Comparison of ENCODE assay signal across 10 mouse cellular contexts in the genomic region with DNA sequence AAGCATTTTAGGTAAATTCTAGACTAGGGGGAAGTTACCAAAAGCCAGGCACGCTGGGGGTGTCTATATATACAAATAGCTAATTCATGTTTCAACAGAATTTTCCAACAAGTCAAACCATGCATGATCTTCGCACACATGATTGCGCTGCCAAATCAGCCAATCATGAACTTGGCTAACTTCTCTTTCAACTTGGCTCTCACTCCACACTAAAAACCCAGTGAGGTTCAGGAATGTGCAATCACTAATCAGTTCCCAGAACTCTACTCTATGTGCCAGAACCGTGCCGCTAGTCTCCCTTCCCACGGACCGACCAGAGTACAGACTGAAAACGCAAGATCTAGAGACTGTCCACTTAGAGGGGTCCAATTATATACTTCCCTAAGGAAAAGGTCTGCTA. TPM values are rescaled to one million over a fixed set of nuclear protein-coding genes. Genes with fewer than 3 reads are reported as not detected.
A peak's percentile ranks its signal among the peaks of the same experiment; 100 is the strongest.
DNase-seq lines count a peak whose midpoint lies in the region; ATAC-seq lines count a peak whose summit lies in the region.
"Had no signal": no experiment of that assay in that cellular context is flagged by ENCODE, and none has a peak within 500 bp of the region (broad histone marks: within the 10 kb centered on the region; RNA-seq: fewer than 3 reads in every experiment).

No protein-coding gene starts in this region.

- peaks cover 25% of the 10 kb centered on the region for H3K4me1 ChIP-seq in heart, embryonic 10.5 days
- peaks cover 33% of the 10 kb centered on the region for H3K4me1 ChIP-seq in liver, embryonic 16.5 days (ENCODE audit: control insufficient read depth, low read depth, low read length)
- peaks cover 35% of the 10 kb centered on the region for H3K4me1 ChIP-seq in kidney, embryonic 16.5 days (ENCODE audit: insufficient read depth, low read length)
- peaks cover 10% of the 10 kb centered on the region; the same call in 1 of the 2 replicates for H3K4me1 ChIP-seq in stomach, embryonic 14.5 days (ENCODE audit: control insufficient read depth, insufficient read depth, low read length)

- ATAC-seq in liver, embryonic 16.5 days (ENCODE audit: low read depth): no peak
- ATAC-seq in kidney, embryonic 16.5 days (ENCODE audit: low FRiP score, low TSS enrichment): no peak
- ATAC-seq in stomach, embryonic 14.5 days (ENCODE audit: insufficient number of reproducible peaks, insufficient read depth, low FRiP score, low read depth): no peak
- ATAC-seq in megakaryocyte progenitor cell, adult 5-6 weeks (replicated peaks; ENCODE audit: poor library complexity): no peak

- no peak overlapping the region for H3K27ac ChIP-seq in heart, embryonic 10.5 days
- peak overlapping the region; percentile 14; the same call in 1 of the 2 replicates for H3K27ac ChIP-seq in liver, embryonic 16.5 days (ENCODE audit: low read length)
- 0 out of 2 replicates have a peak overlapping the region, but pooled peaks have one; percentile 32 for H3K27ac ChIP-seq in kidney, embryonic 16.5 days (ENCODE audit: low read length)
- no peak overlapping the region for H3K27ac ChIP-seq in stomach, embryonic 14.5 days (ENCODE audit: low read length)
- H3K27ac ChIP-seq: neural tube, embryonic 12.5 days had no signal

- peak; percentile 60 to 61 for DNase-seq in heart, adult 18-20 months
- DNase-seq in heart, embryonic 10.5 days (ENCODE audit: low spot score): no peak
- no peak for DNase-seq in liver
- no peak for DNase-seq in right cerebral cortex, postnatal 10 days (ENCODE audit: low spot score in 2 of 2)

- H3K9ac ChIP-seq in liver, embryonic 16.5 days (ENCODE audit: low read depth, low read length): no peak overlapping the region
- no peak overlapping the region for H3K9ac ChIP-seq in kidney, embryonic 16.5 days (replicated peaks; ENCODE audit: low read length)
- H3K9ac ChIP-seq in stomach, embryonic 14.5 days (replicated peaks; ENCODE audit: low read depth, low read length): no peak overlapping the region
- H3K9ac ChIP-seq: neural tube, embryonic 12.5 days had no signal

- no peaks in the 10 kb centered on the region for H3K27me3 ChIP-seq in heart, embryonic 10.5 days (ENCODE audit: insufficient read depth, poor library complexity, severe bottlenecking)
- H3K27me3 ChIP-seq in liver, embryonic 16.5 days (ENCODE audit: control insufficient read depth, insufficient read depth, low read depth, low read length): peaks cover 8% of the 10 kb centered on the region
- no peaks in the 10 kb centered on the region for H3K27me3 ChIP-seq in kidney, embryonic 16.5 days (ENCODE audit: insufficient read depth, low read length)
- no peaks in the 10 kb centered on the region for H3K27me3 ChIP-seq in stomach, embryonic 14.5 days (ENCODE audit: control insufficient read depth, insufficient read depth, low read length)
- H3K27me3 ChIP-seq: neural tube, embryonic 12.5 days had no signal

- peaks cover 28% of the 10 kb centered on the region for H3K36me3 ChIP-seq in heart, embryonic 10.5 days
- H3K36me3 ChIP-seq in liver, embryonic 16.5 days (ENCODE audit: control insufficient read depth, insufficient read depth): peaks cover 4% of the 10 kb centered on the region; the same call in 1 of the 2 replicates
- H3K36me3 ChIP-seq in kidney, embryonic 16.5 days (ENCODE audit: insufficient read depth, low read length): peaks cover 22% of the 10 kb centered on the region; the same call in 1 of the 2 replicates
- peaks cover 6% of the 10 kb centered on the region for H3K36me3 ChIP-seq in stomach, embryonic 14.5 days (ENCODE audit: control insufficient read depth, insufficient read depth, low read length)

- no peaks in the 10 kb centered on the region for H3K9me3 ChIP-seq in heart, embryonic 10.5 days
- H3K9me3 ChIP-seq in liver, embryonic 16.5 days (replicated peaks; ENCODE audit: control insufficient read depth, low read length): no peaks in the 10 kb centered on the region
- no peaks in the 10 kb centered on the region for H3K9me3 ChIP-seq in kidney, embryonic 16.5 days (ENCODE audit: low read length)
- no peaks in the 10 kb centered on the region for H3K9me3 ChIP-seq in stomach, embryonic 14.5 days (ENCODE audit: control insufficient read depth, low read depth, low read length)
- H3K9me3 ChIP-seq: neural tube, embryonic 12.5 days had no signal

- no peak overlapping the region for H3K4me3 ChIP-seq in heart, embryonic 10.5 days
- H3K4me3 ChIP-seq in liver, embryonic 16.5 days (ENCODE audit: low read depth, low read length): no peak overlapping the region
- no peak overlapping the region for H3K4me3 ChIP-seq in kidney, embryonic 16.5 days (ENCODE audit: low read length)
- H3K4me3 ChIP-seq in stomach, embryonic 14.5 days (ENCODE audit: low read depth, low read length): no peak overlapping the region
- H3K4me3 ChIP-seq: neural tube, embryonic 12.5 days had no signal

- 80% methylated on average over 8 of the region's 8 CpGs for whole genome bisulfite sequencing in heart, embryonic 10.5 days
- 82% methylated on average over 8 of the region's 8 CpGs for WGBS in liver, embryonic 16.5 days (ENCODE audit: insufficient replicate concordance)
- 71% methylated on average over 8 of the region's 8 CpGs for WGBS in kidney, embryonic 16.5 days
- 62% methylated on average over 8 of the region's 8 CpGs for WGBS in stomach, embryonic 14.5 days

- H3K4me2 ChIP-seq in liver, embryonic 16.5 days (ENCODE audit: low read depth, low read length): no peak overlapping the region
- no peak overlapping the region for H3K4me2 ChIP-seq in kidney, embryonic 16.5 days (replicated peaks; ENCODE audit: low read depth, low read length)
- H3K4me2 ChIP-seq in stomach, embryonic 14.5 days (replicated peaks; ENCODE audit: low read depth, low read length): 0 out of 2 replicates have a peak overlapping the region, but pooled peaks have one; percentile 13
- H3K4me2 ChIP-seq: neural tube, embryonic 12.5 days had no signal

RNA-seq across cellular contexts. Expression of a gene that starts 4.7 kb away (rescaled TPM):
- 100 to 1,000 TPM; 174 to 186 TPM for total RNA-seq in heart, adult 18-20 months (2021)
- polyA plus RNA-seq in heart, embryonic 10.5 days (2016; fragmentation: Nextera tagmentation; extraction: Ambion mirVana): 148 and 160 TPM in 2 replicates
- 58.0 and 59.7 TPM in 2 replicates for polyA plus RNA-seq in liver, embryonic 16.5 days (2015; fragmentation: Nextera tagmentation; extraction: Ambion mirVana)
- 172 and 186 TPM in 2 replicates for polyA plus RNA-seq in kidney, embryonic 16.5 days (2015; fragmentation: Nextera tagmentation; extraction: Ambion mirVana)
- polyA plus RNA-seq in stomach, embryonic 14.5 days (2014; fragmentation: Nextera tagmentation; extraction: Ambion mirVana): 207 and 232 TPM in 2 replicates
- total RNA-seq in megakaryocyte progenitor cell, adult 5-6 weeks (2015): 92.6 and 99.4 TPM in 2 replicates
- 110 TPM in 2 replicates for total RNA-seq in megakaryocyte progenitor cell, adult 5-6 weeks (2017)

RNA-seq across cellular contexts. Expression of a gene that starts 28.0 kb away (rescaled TPM):
- total RNA-seq in heart, adult 18-20 months (2021): not detected
- not detected in 2 replicates for polyA plus RNA-seq in heart, embryonic 10.5 days (2016; fragmentation: Nextera tagmentation; extraction: Ambion mirVana)
- polyA plus RNA-seq in liver, embryonic 16.5 days (2015; fragmentation: Nextera tagmentation; extraction: Ambion mirVana): not detected in 2 replicates
- not detected in 2 replicates for polyA plus RNA-seq in kidney, embryonic 16.5 days (2015; fragmentation: Nextera tagmentation; extraction: Ambion mirVana)
- polyA plus RNA-seq in stomach, embryonic 14.5 days (2014; fragmentation: Nextera tagmentation; extraction: Ambion mirVana): not detected in 2 replicates
- total RNA-seq in megakaryocyte progenitor cell, adult 5-6 weeks (2015): not detected in 2 replicates
- not detected in 2 replicates for total RNA-seq in megakaryocyte progenitor cell, adult 5-6 weeks (2017)
- total RNA-seq: adrenal gland, postnatal 36 days had no signal

RNA-seq across cellular contexts. Expression of a gene that starts 39.0 kb away (rescaled TPM):
- total RNA-seq in heart, adult 18-20 months (2021): 10 to 100 TPM; 14.3 to 16.4 TPM
- polyA plus RNA-seq in heart, embryonic 10.5 days (2016; fragmentation: Nextera tagmentation; extraction: Ambion mirVana): 17.4 and 19.3 TPM in 2 replicates
- 4.0 and 4.4 TPM in 2 replicates for polyA plus RNA-seq in liver, embryonic 16.5 days (2015; fragmentation: Nextera tagmentation; extraction: Ambion mirVana)
- 23.1 and 24.3 TPM in 2 replicates for polyA plus RNA-seq in kidney, embryonic 16.5 days (2015; fragmentation: Nextera tagmentation; extraction: Ambion mirVana)
- polyA plus RNA-seq in stomach, embryonic 14.5 days (2014; fragmentation: Nextera tagmentation; extraction: Ambion mirVana): 15.3 and 19.2 TPM in 2 replicates
- total RNA-seq in megakaryocyte progenitor cell, adult 5-6 weeks (2015): 10.8 and 14.2 TPM in 2 replicates
- 9.1 and 11.2 TPM in 2 replicates for total RNA-seq in megakaryocyte progenitor cell, adult 5-6 weeks (2017)

Comparison
In these comparisons a context has a peak if more than half of its experiments do, and no peak if none do; other contexts are left out.
1. DNase-seq: peak in heart, adult 18-20 months (2 of 2); none in heart, embryonic 10.5 days (single experiment), liver (single experiment) and right cerebral cortex, postnatal 10 days (0 of 2).
2. H3K27ac ChIP-seq: peak in liver, embryonic 16.5 days (single experiment) and kidney, embryonic 16.5 days (single experiment); none in heart, embryonic 10.5 days (single experiment) and stomach, embryonic 14.5 days (single experiment).